Mouse (Mus musculus): Measurements from ENCODE around the gene Fbxo22.

DNA sequence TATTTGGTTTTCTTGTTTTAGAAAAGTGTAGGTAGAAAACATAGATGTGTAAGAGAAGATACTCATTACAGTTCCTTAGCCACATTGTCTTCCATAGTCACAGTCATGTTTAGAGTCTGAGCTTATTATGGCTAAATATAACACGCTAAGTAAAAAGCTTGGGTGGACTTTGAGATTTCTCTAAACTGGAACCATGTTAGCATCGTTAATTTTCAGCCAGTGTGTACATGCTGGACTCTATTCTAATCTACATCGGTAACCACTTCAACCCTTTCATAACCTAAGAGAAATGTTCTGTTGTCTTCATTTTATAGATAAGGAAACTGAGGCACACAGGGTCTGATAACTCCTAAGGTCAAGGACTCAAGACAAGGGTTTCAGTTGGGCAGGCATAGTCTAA is 12.8 kb upstream of the Fbxo22 start:
- no peak for TF ChIP-seq CTCF (IDR thresholded peaks at IDR 0.05; ENCODE audit: borderline replicate concordance, control insufficient read depth, extremely low read depth, insufficient read depth, low read length, poor library complexity)
- no peak for TF ChIP-seq POLR2A (IDR thresholded peaks at IDR 0.05; ENCODE audit: control insufficient read depth, extremely low read depth, insufficient read depth, low read length, poor library complexity)

Data from thymus, adult 2 months (tissue).